Mouse (Mus musculus): ENCODE results near the gene Cdc42ep4.

Cdc42ep4 gene

DNA sequence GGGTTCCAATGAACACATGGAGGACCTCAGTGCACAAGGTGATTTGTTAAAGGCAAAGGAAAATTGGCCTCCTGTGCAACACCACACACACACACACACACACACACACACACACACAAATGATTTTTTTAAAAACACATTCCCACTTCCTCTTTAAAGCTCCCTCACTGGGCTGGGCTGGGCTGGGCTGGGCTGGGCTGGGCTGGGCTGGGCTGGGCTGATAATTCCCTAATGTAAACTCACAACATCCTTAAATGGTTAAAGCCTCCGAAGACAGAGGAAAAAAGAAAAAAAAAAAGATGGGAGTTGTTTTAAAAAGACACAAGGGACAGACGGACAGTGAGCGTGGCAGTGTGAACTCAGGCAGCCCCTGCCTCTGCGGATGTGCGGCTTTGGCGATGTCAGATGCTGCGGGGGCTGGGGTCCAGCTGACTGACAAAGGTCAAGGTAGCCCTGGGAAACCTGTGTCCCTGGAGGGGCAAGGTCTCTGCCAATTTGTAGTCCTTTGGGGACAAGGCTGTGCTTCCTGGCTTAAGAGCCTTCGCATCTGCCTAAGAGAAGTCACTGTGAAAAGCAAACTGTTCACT, 26.3 kb upstream of the Cdc42ep4 start:
- no peak for DNase-seq (ENCODE audit: extremely low spot score, low spot score)

DNA sequence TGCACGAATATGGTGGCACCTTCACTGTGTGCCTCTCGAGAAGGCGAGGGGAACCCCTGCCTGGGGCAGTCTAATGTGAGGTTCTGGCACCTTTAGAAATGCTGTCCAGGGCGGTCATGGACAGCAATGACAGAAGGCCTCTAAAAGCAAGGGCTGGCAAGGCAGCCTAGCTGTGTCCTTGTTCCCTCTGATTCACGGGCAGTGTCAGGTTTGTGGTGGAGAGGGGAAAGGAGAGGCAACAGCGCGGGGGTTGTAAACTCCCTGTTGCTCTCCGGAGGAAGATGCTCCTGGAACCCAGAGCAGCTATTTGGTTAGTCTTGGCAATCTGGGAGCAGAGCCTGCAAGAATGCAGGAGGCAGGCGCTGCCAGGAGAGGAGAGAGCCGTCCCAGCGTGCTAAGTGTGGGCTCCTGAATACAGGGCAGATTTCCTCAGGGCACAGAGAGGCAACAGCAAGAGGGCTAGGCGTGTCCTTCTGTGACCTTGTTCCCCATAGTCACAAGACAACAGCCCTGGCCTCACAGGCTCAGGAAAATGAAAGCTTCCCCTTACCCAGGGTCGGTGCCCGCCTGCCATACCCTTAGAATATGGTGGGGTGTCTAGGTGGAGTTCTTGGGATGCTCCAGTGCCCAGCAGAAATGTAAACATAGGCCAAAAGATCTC, 25.3 kb upstream of the Cdc42ep4 start:
- no peak for DNase-seq (ENCODE audit: extremely low spot score, low spot score)

DNA sequence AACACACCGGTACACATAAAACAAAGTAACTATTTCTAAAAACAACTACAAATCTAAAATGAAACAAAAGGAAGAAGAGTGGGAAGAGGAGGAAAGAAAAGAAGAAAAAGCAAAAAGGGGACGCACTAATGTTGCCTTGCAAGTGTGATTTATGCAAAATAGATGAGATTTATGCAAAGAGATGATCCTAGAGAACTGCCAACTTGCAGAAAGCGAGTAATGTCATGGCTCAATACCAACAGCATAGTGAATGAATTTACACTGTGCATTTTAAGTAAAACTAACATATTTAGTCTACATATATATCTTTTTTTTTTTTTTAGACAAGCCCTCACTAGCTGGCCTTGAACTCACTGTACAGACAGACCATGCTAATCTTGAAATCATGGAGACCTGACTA, 23.1 kb upstream of the Cdc42ep4 start:
- DNase-seq (ENCODE audit: extremely low spot score, low spot score), result no peak

DNA sequence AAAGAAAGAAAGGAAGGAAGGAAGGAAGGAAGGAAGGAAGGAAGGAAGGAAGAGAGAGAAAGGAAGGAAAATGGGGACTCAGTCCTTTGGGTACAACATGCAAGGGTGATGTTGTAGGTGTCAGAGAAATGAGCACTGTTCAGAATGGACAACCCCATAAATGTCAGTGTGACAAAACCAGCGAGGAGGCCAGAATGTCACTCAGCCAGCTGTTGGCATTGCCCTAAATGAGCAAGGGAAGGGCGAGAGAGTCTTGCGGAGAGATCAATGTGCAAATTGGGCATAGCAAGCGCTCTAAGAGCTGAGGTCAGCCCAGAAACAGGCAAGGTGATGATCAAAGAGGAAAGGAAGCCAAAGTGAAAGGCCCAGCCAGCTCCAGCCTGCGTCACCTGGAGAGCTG, 21.5 kb upstream of the Cdc42ep4 start:
- DNase-seq (ENCODE audit: extremely low spot score, low spot score), result no peak

DNA sequence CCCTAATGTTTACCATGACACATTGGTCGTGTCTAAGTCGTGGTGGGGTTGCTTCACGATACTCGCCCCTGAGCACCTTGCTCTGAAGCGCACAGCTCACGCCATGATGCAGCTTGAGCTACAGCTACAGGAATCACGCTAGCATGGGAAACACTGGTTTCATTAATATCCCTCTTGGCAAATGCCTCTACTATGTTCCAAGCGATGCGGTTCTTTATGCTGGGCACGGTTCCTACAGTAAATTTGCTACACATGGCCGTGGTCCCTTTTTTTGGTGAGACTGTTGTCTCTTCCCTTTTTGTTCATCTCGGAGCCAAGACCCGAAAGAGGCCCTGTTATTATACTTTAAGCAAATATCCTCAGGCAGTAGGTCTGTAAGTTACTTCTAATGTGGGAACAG, 19.5 kb upstream of the Cdc42ep4 start:
- DNase-seq (ENCODE audit: extremely low spot score, low spot score), result no peak

DNA sequence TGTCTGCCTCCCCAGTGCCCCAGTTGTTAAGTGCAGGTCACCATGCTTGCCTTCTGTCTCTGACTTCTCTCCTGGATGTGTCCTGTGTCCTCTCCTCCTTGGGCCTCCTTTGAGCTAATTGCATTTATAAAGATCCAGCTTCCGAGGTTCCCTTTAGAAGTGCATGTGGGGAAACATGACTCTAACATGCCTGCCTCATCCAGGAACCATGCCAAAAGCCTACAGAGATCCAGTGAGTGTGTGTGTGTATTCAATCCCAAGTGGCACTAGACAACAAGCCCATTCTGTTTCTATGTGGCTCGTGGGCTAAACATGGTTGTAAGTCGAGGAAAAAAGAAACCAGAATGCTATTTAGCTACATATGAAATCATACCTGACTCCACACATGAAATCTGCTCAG, 16.7 kb upstream of the Cdc42ep4 start:
- no peak for DNase-seq (ENCODE audit: extremely low spot score, low spot score)

DNA sequence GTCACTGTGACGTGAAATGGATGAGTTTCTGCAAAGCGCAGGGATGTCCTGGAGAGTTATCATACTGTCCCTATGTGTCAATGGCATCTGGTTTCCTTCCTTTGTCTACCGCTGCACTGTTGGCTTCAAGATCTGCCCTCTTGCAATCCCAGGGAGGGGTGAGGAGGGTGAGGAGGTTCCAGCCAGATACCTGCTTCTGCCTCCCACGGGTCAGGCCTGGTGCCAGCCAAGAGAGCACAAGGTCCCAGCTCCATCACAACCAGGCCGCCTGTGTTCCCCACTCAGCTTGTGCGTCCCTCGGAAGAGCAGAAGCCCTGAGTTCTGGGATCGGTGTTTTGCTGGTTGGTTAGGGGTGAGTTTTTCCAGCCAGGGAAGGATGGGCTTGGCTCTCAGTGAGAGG, 15.6 kb upstream of the Cdc42ep4 start:
- no peak for DNase-seq (ENCODE audit: extremely low spot score, low spot score)

DNA sequence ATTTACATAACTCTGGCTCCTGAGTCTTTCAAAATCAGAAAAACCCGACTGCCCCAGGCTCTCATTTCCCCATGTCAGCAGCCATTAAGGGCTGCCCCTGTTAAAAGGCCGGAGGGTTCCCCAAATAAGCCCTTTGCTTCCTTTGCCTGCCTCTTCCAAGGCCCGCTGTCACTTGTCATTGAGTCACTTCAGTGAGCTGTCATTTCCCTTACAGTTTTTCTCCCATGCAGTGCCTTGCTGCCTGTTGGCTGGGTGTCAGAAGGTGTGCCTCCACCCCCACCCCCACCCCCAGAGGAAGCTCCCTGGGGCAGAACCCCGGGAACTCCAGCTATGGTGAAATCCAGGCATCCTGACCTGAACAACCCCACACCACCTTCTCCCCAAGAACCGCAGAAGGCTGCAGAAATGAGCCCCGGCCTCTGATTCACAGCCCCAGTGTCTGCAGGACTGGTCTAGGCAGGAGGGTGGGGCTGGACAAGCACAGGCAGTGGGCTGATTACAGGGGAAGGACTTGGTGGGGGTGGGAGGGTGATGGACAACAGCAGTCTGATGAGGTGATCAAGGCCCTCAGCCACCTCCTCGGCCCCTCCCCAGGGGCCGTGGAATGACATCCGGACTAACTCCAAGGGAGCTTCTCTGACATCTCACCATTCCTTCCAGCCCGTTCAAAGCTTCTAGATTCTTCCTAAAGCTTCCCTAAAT, 14.8 kb upstream of the Cdc42ep4 start:
- DNase-seq (ENCODE audit: extremely low spot score, low spot score), result no peak

DNA sequence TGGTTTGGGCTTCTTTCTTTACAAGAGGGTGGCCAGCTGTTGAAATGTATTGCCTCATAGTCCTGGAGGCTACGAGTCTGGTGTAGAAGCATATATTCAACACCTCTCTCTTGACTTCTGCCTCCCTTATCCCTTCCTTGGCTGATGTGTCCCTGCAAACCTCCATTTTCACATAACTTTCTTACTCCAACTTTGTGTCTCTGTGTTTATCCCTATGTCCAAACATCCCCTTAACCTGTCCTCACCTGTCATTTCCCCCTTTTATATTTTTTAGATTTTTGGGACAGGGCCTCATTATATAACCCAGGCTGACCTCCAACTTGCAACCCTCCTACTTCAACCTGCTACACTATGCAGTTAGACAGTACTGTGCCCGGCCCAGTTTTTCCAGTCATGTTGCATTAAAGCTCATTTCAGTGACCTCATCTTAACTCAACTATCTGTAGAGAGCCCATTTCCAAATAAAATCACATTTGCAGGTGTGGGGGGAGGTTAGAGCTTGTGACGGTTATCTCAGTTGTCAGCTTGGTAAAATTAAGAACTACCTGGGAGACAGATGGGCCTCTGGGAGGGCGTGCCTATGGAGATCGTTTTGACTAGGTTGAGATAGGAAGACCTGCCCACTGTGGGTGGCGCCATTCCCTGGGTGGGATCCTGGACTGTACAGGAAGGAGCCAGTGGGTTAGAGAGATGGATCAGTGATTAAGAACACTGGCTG, 12.6 kb upstream of the Cdc42ep4 start:
- DNase-seq (ENCODE audit: extremely low spot score, low spot score), result no peak

DNA sequence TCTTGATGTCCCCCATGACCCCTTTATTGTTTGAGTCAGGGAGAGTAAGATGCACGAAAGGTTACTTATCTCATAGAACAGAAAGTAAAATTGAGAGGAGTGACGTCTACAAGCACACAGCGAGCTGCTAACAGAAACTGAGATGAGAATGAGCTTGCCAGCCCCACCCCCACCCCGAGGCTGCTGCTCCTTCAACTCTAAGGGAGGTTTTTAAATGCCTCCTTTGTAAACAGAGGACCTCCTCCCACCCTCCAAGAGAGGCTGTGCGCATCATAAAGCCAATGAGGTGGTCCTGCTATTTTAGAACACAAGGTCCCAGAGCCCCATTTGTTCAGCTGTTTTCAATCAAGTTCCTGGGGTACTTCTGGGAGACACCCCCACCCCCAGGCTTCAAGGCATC, 11.8 kb upstream of the Cdc42ep4 start:
- DNase-seq (ENCODE audit: extremely low spot score, low spot score), result no peak

DNA sequence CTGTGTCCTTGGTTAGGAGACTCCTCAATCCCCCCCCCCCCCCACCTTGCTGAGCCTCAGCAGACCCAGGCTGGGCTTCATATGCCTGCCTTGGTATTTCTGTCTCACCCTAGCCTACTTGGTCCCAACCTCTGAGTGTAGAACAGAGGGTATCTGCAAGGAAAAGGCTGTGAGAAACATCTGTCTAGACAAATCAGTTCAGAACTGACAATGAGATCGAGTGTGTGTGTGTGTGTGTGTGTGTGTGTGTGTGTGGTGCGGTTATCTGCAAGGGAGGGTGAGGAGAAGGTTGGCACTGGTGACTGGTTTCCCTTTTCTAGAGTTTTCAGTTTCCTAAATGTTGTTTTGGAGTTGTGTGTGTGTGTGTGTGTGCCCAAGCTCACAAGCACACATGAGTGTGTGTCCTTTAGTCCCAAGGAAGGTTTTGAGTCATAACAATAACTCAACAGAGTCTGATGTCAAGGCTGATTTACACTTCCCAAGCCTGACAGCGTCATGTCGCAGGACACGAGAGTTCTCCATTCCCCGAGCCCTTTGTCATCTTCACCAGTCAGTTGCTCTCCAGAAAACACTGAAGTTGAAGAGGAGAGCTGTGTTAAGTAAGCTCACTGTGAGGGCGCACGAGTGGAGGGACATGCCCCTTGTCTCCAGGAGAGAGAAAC, 10.6 kb upstream of the Cdc42ep4 start:
- DNase-seq (ENCODE audit: extremely low spot score, low spot score), result no peak

DNA sequence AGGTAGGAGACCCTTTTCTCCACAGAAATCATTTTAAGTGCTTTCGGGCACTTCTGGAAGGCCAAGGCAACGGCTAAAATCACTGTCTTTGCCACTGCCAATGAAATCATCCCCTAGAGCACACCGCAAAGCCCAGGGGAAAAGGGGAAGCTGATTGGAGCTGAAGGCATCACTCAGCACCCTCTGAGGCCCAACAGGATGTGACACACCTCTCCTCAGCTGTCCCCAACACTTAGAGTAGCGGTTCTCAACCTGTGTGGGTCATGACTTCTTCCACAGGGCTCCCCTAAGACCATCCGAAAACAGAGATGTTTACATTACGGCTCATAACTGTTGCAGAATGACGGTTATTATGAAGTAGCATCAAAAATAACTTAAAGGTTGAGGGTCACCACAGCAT, 10.0 kb upstream of the Cdc42ep4 start:
- no peak for DNase-seq (ENCODE audit: extremely low spot score, low spot score)

DNA sequence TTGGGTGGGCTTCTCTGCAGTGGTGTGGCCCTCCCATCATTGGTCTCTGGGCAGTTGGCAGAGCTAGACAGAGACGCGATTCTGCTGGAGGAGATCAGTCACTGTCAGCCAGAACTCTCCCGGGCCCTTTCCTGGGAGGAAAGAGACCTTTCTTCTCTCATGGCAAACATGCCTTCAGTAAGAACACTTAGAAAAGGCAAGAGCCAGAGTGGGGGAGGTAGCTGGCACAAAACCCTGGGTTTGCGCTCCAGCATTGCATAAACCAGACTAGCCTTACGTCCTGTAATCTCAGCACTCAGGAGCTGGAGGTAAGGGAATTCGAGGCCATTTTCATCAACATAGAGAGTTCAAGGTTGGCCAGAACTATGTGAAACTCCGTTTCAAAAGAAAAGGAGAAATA, 8.8 kb upstream of the Cdc42ep4 start:
- no peak for DNase-seq (ENCODE audit: extremely low spot score, low spot score)

DNA sequence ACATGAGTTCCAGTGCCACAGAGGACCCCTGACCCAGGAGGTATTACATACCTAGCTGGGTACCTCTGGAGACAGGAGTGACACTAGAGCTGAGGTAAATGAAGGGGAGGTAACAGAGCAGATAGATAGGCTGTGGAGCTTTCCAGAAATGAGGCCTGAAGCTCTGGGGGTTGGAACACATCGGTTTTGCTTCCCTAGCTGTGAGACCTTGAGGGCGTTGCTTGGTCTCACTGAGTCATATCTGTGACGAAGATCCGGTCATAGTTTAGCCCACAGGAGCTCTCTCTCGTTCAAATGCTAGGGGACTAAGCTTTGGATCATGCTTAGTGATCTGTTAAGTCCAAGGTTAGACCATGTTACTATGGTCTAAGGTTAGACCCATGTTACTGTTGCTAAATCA, 7.2 kb upstream of the Cdc42ep4 start:
- DNase-seq (ENCODE audit: extremely low spot score, low spot score), result no peak

DNA sequence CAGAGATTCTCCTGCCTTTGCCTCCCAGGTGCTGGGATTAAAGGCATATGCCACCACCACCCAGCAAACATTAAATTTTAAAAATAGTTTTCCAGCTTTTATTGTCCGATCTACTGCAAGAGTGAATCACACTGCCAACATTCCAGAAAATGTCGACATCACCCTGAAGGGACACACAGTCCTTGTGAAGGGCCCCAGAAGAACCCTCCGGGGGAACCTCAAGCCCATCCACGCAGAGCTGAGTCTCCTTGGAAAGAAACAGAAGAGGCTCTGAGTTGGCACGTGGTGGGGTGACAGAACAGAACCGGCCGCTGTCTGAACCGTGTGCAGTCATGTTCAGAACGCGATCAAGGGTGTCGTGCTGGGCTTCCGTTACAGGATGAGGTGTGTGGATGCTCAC, 4.9 kb upstream of the Cdc42ep4 start:
- no peak for DNase-seq (ENCODE audit: extremely low spot score, low spot score)

DNA sequence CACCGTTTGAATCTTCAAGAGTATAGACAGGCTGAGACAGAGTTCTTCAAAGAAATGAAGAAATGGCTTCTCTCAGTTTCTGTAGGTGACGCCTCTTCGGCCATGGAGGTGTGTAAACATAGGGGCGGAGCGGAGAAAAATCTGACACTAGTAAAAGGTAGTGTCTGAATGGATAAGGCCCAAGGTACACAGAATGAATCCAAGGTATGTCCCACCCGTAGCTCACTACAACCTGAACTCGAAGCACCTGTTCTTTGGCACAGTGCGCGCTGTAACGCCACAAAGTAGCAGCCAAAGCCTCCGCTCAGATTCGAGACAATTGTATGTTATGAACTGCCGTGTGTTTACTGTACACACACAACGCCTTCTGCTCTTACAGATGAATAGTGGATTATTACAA, 4.2 kb upstream of the Cdc42ep4 start:
- no peak for DNase-seq (ENCODE audit: extremely low spot score, low spot score)

DNA sequence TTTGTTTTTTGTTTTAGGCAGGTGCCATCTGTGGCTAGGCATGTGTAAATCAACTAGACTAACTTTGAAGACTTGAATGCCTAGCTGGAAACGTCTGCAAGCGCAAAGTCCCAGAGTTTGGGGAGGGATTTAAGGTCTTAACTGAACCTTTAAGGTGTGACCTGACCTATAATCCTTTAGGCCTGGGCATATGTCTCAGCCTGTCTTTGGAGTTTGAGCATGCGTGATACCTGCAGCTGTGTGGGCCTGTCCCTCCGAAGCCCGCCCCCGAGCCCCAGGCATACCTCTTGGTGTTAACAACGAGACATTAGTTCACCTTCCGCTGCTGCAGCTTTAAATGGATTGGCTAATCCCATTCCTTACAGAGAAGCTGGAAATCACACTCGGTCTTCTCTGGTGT, 3.2 kb upstream of the Cdc42ep4 start:
- DNase-seq (ENCODE audit: extremely low spot score, low spot score), result no peak

DNA sequence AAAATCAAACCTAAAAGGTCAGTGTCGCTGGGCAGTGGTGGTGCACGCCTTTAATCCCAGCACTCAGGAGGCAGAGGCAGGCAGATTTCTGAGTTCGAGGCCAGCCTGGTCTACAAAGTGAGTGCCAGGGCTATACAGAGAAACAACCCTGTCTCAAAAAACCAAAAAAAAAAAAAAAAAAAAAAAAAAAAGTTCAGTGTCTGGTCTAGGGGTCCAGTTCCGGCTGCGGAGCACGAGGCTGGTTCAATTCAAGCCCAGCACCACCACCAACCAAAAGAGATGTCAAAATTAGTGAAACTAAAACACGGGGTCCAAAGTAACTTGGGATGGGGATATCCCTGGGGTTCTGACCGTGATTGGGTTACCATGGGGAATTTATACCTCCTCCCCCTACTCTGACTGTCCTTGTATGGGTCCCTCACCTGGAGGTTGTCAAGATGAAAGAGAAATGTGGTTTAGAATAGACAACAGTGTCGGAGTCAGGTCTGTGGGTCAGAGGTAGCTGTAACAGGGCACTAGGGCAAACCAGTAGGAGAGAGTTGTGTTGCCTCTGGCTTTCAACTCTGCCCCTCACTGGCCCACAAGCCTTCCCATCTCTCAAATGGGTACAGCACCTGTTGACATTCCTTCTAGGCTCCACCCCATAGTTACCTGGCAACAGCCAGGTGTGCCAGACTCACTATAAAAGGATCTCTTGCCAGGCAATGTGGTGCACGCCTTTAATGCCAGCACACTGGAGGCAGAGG, 1.2 kb upstream of the Cdc42ep4 start:
- no peak for DNase-seq (ENCODE audit: extremely low spot score, low spot score)

DNA sequence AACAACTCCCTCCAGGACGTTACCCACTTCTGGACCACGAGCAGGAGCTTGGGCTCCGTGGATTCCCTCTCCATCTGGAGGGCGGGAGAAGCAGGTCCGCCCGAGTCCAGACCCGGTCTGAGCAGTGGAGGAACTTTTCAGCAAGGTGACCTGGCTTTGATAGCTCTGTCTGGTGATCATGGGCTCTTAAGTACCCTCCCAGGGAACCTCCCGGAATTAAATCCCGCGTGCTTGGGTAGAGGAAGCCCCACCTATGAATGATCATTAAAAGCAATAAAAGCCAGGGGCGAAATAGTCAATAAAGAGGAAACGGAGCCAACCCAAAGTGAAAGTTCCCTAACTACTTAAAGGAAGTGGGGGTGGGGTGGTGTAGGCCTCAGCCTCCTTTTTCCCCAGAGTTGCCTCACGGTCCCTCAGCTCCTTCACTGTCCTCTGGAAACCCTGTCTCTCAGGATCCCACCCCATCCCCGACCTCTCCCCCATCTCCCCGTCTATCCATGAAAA, 529 bp upstream of the Cdc42ep4 start:
- DNase-seq (ENCODE audit: extremely low spot score, low spot score), result no peak

DNA sequence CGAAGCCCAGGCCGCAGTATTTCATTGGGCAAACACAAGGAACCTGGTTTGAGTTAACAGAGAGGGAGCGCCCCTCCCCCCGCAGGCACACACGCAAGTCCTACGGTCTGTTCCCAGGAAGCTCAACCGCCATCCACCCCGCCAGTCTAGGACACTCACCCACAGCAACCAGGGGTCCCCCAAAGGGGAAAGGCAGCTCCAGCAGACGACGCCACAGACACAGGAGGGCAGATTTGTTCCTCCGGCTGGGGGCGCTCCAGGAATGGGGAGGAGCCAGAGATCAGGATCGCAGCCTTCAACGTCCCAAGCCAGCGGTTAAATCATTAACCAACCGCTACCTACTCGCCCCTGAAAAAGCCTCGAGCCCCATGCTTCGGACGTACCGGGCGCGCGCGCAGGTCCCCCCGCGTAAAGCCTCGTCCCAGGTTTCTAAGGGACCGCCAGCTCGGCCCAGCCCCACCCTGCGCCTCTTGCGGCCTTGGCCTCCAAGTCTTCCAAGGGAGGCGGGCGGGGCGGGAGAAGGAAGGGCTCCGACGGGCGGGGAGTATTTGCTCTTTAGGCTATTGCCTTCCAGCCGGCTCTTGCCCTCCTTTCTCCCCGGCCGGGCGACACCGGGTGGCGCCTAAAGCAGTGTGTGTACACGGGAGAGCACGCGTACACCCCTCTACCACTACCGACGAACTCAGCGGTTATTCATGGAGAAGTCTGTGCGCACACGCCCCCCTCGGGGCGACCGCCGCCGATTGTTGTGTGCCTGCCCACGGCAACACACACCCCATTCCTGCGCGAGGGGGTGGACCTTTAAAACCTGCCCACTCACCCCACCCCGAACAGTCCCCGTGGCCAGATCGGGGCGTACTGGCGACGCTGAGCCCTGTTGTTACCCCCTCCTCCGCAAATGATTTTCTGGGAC, 854 bp downstream of the Cdc42ep4 start:
- peak; percentile 81 for DNase-seq (ENCODE audit: extremely low spot score, low spot score)
